Mouse (Mus musculus) cerebellum, adult 2 months (tissue): ENCODE results near the gene Zbtb25.

ENCODE experiments used
- CTCF ChIP-seq: fragments of 200-500 bp; IDR thresholded peaks from 2 replicates; pipeline ENCODE4 v1.5.1; 2011; ENCODE audit warnings: low read depth, mild to moderate bottlenecking, control low read depth, low read length, moderate library complexity, borderline replicate concordance; ENCODE audit not compliant: insufficient read depth
- POLR2A ChIP-seq: fragments of 200-500 bp; IDR thresholded peaks from 2 replicates; pipeline ENCODE4 v1.6.1; 2011; ENCODE audit warnings: low read length, control low read depth, borderline replicate concordance; ENCODE audit not compliant: insufficient read depth

GRCm38 (mm10) chr12:76401674-76402073 is 32.3 kb upstream of the Zbtb25 start:
- TF ChIP-seq POLR2A (no peak), CTCF (no peak)
